Mouse (Mus musculus) intestine, postnatal 0 days (tissue): ENCODE results near the gene Cacna2d1. TPM values are rescaled to one million over a fixed set of nuclear protein-coding genes. Genes with fewer than 3 reads are reported as not detected.

ENCODE experiments used
- ATAC-seq: fragments of 200-750 bp; cut with Nextera tagmentation; 2 replicates; pipeline ENCODE4 v1.8.0; 2017; ENCODE audit warnings: mild to moderate bottlenecking, moderate TSS enrichment, moderate library complexity
- H3K27ac ChIP-seq: fragments of 300-500 bp; sonication (generic); 2 replicates; pipeline ENCODE4 v1.5.1; 2014; ENCODE audit warnings: mild to moderate bottlenecking, low read depth, low read length, moderate library complexity
- H3K27me3 ChIP-seq: fragments of 300-500 bp; sonication (generic); replicated peaks from 2 replicates; pipeline ENCODE4 v1.6.1; 2014; ENCODE audit warnings: low read length, mixed read lengths; ENCODE audit not compliant: control insufficient read depth, insufficient read depth
- H3K36me3 ChIP-seq: fragments of 300-500 bp; sonication (generic); 2 replicates; pipeline ENCODE4 v1.6.1; 2014; ENCODE audit warnings: mild to moderate bottlenecking, moderate library complexity; ENCODE audit not compliant: control insufficient read depth, insufficient read depth
- H3K4me1 ChIP-seq: fragments of 300-500 bp; sonication (generic); replicated peaks from 2 replicates; pipeline ENCODE4 v1.6.1; 2014; ENCODE audit warnings: antibody characterized with exemption, low read length, mixed read lengths; ENCODE audit not compliant: control insufficient read depth, insufficient read depth
- H3K4me2 ChIP-seq: fragments of 300-500 bp; sonication (generic); replicated peaks from 2 replicates; pipeline ENCODE4 v1.6.1; 2014; ENCODE audit warnings: low read depth, mild to moderate bottlenecking, moderate library complexity
- H3K4me3 ChIP-seq: fragments of 300-500 bp; sonication (generic); 2 replicates; pipeline ENCODE4 v1.5.1; 2014; ENCODE audit warnings: low read depth, low read length
- H3K9ac ChIP-seq: fragments of 300-500 bp; sonication (generic); 2 replicates; pipeline ENCODE4 v1.6.1; 2014; ENCODE audit warnings: mild to moderate bottlenecking, low read depth, low read length
- H3K9me3 ChIP-seq: fragments of 300-500 bp; sonication (generic); 2 replicates; pipeline ENCODE4 v1.6.1; 2016; ENCODE audit warnings: mixed run types; ENCODE audit not compliant: control insufficient read depth
- CTCF ChIP-seq: sonication (generic); IDR thresholded peaks from 2 replicates; pipeline ENCODE4 v1.5.1; 2016; ENCODE audit warnings: low read depth, mild to moderate bottlenecking, control low read depth, antibody characterized with exemption, moderate library complexity
- WGBS: fragments of 180-500 bp; shearing (Covaris S2); extraction: QIAGEN DNeasy Blood & Tissue Kit; methylation state at CpG from one replicate; pipeline ENCODE4 v1.1.7; 2014; 5-methylcytosine and 5-hydroxymethylcytosine counted together
- polyA plus RNA-seq: library from polyadenylated mRNA; unstranded; fragments of >200 nt; fragmentation: Nextera tagmentation; extraction: Ambion mirVana; gene quantifications from 2 replicates; pipeline ENCODE4 v1.2.1, GENCODE M21; 2015

The Cacna2d1 gene
- 7.2 and 8.6 TPM in 2 replicates for polyA plus RNA-seq

DNA sequence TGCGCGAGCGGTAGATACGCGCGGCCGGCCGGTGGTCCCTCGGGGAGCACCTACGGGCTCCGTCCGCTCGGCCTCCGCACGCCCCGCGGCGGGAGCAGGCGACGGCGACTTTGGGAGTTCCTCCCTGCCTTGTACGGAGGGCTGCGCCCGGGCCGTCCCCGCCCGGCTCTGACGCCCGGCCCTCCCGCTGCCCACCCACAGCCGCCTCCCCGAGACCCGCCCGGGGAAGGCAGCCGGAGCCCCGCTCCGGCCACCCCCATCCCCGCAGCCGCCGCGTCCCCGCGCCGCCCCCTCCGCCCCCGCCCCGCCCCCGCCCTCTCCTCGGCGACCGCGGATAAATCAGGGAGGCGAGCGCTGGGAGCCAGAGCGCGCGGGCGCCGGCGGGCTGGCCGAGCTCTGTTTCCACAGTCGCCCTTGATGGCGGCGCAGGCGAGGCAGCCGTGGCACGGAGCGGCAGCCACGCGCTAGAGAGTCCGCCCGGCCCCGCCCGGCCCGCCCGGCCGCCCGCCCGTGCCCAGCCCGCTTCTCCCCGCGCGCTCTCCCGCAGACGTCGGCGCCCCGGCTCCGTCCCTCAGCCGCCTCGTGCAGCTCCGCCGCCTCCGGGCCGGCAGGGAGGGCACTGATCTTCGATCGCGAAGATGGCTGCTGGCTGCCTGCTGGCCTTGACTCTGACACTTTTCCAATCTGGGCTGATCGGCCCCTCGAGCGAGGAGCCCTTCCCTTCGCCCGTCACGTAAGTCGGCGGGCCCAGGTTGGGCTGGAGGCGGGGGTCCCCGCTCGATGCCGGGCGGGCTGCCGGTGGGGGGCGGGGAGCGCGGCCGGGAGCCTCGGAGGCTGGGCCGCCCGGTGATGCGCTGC, at the start of gene Cacna2d1:
Gene Cacna2d1 (plus strand): TSS at position 316 of the 858 bp plus-strand sequence.
- under 1% methylated on average over 104 of the region's 120 CpGs for WGBS
- TF ChIP-seq CTCF, result no peak

GRCm38 (mm10) chr5:15895098-15895497, 39.4 kb upstream of the Cacna2d1 start:
- Histone ChIP-seq H3K9me3 (no peaks in the 10 kb centered on the region), H3K27me3 (no peaks in the 10 kb centered on the region), H3K36me3 (no peaks in the 10 kb centered on the region), H3K9ac (no peak overlapping the region), H3K4me3 (no peak overlapping the region), H3K27ac (no peak overlapping the region), H3K4me2 (no peak overlapping the region), H3K4me1 (no peaks in the 10 kb centered on the region)
- 72% methylated on average over 2 of the region's 2 CpGs for WGBS
- ATAC-seq, result no peak
- no peak for TF ChIP-seq CTCF

More for the DNA sequence above, at the start of gene Cacna2d1:
- H3K27me3 ChIP-seq, result peaks cover 27% of the 10 kb centered on the region
- no peaks in the 10 kb centered on the region; the same call in 1 of the 2 replicates for H3K4me1 ChIP-seq
- H3K4me3 ChIP-seq, result peak within 1 kb of the TSS; percentile 57
- H3K36me3 ChIP-seq, result no peaks in the 10 kb centered on the region
- no peaks in the 10 kb centered on the region for H3K9me3 ChIP-seq
- peak within 1 kb of the TSS; percentile 84 for H3K4me2 ChIP-seq
- ATAC-seq, result peak; percentile 72
- H3K9ac ChIP-seq, result peak within 1 kb of the TSS; percentile 65
- H3K27ac ChIP-seq, result peak within 1 kb of the TSS; percentile 60

DNA sequence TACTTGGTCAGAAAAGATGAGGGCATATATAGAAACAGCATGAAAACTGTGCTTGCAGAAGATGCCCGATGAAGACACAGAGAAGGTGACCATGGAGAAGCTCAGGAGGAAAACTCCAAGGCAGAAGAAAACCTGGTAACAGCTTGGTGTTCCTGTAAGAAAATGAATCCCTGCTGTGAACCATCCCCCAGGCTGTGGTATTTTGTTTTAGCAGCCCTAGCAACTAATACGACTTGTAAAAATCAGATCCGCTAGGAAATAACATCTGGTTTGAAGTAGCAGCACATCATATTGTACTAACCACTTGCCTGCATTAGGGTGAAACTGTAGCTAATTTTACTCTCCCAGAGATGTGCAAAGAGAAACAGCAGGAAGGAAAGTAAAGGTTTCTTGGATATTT, 37.8 kb upstream of the Cacna2d1 start:
- ATAC-seq, result no peak
- Histone ChIP-seq H3K36me3 (no peaks in the 10 kb centered on the region), H3K4me3 (no peak overlapping the region), H3K27ac (no peak overlapping the region), H3K9me3 (no peaks in the 10 kb centered on the region), H3K4me2 (no peak overlapping the region), H3K9ac (no peak overlapping the region), H3K4me1 (no peaks in the 10 kb centered on the region), H3K27me3 (no peaks in the 10 kb centered on the region)
- WGBS, result 84% methylated on average over 3 of the region's 3 CpGs
- TF ChIP-seq CTCF, result no peak

- no peaks in the 10 kb centered on the region for H3K27me3 ChIP-seq
- no peak overlapping the region for H3K27ac ChIP-seq
- H3K4me2 ChIP-seq, result no peak overlapping the region
- H3K36me3 ChIP-seq, result no peaks in the 10 kb centered on the region
- no peaks in the 10 kb centered on the region for H3K9me3 ChIP-seq
- no peak for TF ChIP-seq CTCF
- ATAC-seq, result no peak
- H3K9ac ChIP-seq, result no peak overlapping the region
- H3K4me3 ChIP-seq, result no peak overlapping the region
- no peaks in the 10 kb centered on the region for H3K4me1 ChIP-seq
- 63% methylated on average over 3 of the region's 3 CpGs for WGBS
Measured at GRCm38 (mm10) chr5:15906446-15906845, 28.0 kb upstream of the Cacna2d1 start.

DNA sequence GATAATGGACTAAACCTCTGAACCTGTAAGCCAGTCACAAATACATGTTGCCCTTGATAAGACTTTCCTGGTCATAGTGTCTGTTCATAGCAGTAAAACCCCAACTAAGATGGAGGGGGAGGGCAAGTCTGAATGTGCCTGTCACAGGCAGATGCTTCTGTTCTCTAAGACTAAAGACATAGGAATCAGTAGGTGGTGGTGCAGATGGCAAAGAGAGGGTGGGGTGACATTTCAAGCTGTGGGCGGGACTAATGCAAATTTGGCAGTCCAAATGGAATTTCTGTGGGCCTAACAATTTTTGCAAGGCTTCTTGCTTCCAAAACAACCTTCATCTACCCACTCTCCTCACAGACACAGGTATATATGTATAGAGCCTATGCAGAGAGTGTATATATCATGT, 19.6 kb upstream of the Cacna2d1 start:
- 75% methylated on average over 1 of the region's 1 CpGs for WGBS
- H3K4me3 ChIP-seq, result no peak overlapping the region
- no peaks in the 10 kb centered on the region for H3K9me3 ChIP-seq
- no peaks in the 10 kb centered on the region for H3K4me1 ChIP-seq
- no peak overlapping the region for H3K27ac ChIP-seq
- H3K4me2 ChIP-seq, result no peak overlapping the region
- H3K27me3 ChIP-seq, result no peaks in the 10 kb centered on the region
- no peaks in the 10 kb centered on the region for H3K36me3 ChIP-seq
- no peak overlapping the region for H3K9ac ChIP-seq
- no peak for ATAC-seq
- no peak for TF ChIP-seq CTCF

- ATAC-seq, result no peak
- H3K4me2 ChIP-seq, result no peak overlapping the region
- peaks cover 7% of the 10 kb centered on the region; the same call in 1 of the 2 replicates for H3K27me3 ChIP-seq
- no peak overlapping the region for H3K4me3 ChIP-seq
- 44% methylated on average over 6 of the region's 6 CpGs for WGBS
- no peaks in the 10 kb centered on the region for H3K9me3 ChIP-seq
- no peaks in the 10 kb centered on the region for H3K4me1 ChIP-seq
- no peak overlapping the region for H3K9ac ChIP-seq
- no peak for TF ChIP-seq CTCF
- H3K36me3 ChIP-seq, result no peaks in the 10 kb centered on the region
- H3K27ac ChIP-seq, result no peak overlapping the region
Measured at GRCm38 (mm10) chr5:15928506-15928905, 6.0 kb upstream of the Cacna2d1 start.
